Mouse (Mus musculus) WW6 (cell line): ENCODE results near the gene Cchcr1.

ENCODE experiments used
- DNase-seq: peaks from one replicate; pipeline ENCODE4 v3.0.0-alpha.2; 2013; ENCODE audit warnings: low read depth, low spot score

Gene Cchcr1

DNA sequence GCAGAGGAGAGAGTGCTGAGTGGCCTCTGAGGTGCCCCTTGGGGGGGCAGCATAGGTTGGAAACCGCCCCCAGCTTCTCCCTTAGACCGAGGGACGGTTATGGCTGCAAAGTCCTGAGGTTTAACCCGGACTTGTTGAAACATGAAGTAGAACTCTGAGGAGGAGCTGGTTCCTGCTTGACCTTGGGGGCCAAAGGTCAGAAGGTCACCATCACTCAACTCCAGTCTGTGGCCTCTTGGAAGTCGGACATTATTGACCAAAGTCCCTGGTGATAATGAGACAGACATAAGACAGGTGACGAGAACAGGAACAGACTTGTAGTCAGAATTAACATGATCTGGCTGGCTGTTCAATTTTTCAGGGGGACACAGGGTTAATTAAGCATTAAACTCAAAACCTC lies 2.1 kb upstream of the Cchcr1 start:
- DNase-seq: no peak

GRCm38 (mm10) chr17:35515911-35516640 lies 824 bp upstream of the Cchcr1 start:
- no peak for DNase-seq

DNA sequence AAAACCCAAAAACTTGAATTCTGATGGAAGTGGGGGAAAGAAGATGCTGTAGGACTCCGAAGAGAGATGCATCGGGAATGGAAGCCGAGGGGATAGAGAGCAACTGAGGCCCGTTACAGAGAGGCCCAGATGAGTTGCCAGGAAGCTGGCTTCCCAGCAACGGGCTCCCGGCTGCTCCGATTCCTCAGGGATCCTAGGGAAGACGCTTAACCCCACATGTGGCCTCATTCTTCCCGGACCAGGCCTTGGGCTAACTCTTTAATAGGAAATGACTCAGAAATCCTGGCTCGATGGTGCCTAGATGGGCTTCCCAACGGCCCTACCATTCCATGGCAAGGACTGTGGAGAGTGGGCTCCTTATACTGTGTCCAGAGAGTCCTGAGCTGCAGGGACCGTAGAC lies 626 bp downstream of the Cchcr1 start:
- no peak for DNase-seq

- DNase-seq: no peak
Measured at GRCm38 (mm10) chr17:35524354-35524753, 7.5 kb downstream of the Cchcr1 start.

GRCm38 (mm10) chr17:35526644-35527043 lies 9.7 kb downstream of the Cchcr1 start:
- no peak for DNase-seq

- DNase-seq: no peak
Measured at GRCm38 (mm10) chr17:35532360-35532759, 15.5 kb downstream of the Cchcr1 start.

GRCm38 (mm10) chr17:35532901-35533300 lies 16.0 kb downstream of the Cchcr1 start, which contains the start of gene Psors1c2:
Gene Psors1c2 (plus strand): TSS chr17:35533201.
- DNase-seq: no peak

DNA sequence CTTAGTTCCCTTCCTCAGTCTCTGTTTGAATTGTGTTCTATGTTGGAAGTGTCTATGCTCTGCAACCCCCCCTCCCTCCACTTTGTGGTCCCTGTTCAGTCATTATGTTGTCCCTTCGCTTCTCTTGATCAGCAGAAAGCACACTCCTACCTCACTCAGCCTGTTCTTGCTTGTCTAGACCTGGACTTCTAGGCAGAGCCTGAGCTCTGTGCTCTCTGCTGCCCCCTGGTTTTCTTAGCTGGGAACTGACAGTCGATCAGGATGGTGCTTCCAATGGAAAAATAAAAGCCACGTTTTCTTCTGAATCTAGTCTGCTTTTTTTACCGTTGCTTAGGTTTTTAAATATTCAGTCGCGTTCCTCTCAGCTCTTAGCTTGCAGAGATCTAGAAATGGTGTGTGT lies 17.4 kb downstream of the Cchcr1 start:
- no peak for DNase-seq

DNA sequence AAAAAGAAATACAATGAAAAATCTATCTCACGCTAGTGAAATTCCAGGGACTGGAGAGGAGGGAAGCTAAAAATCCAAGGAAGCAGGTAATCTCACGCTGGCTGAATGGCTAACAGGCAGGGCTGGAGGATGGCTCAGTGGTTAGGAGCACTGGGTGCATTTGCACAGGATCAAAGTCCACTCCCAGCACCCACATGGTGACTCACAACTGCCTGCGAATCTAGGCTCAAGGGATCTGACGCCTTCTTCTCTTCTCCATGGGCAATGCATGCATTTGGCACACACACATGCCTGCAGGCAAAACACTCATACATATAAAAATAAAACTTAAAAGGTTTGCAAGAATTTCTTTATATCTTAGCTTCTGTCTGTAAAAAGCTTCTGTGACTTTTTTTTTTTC lies 20.5 kb downstream of the Cchcr1 start:
- DNase-seq: no peak

GRCm38 (mm10) chr17:35538476-35538875 lies 21.6 kb downstream of the Cchcr1 start:
- DNase-seq: no peak

- no peak for DNase-seq
Measured at GRCm38 (mm10) chr17:35539540-35539939, 22.6 kb downstream of the Cchcr1 start.

DNA sequence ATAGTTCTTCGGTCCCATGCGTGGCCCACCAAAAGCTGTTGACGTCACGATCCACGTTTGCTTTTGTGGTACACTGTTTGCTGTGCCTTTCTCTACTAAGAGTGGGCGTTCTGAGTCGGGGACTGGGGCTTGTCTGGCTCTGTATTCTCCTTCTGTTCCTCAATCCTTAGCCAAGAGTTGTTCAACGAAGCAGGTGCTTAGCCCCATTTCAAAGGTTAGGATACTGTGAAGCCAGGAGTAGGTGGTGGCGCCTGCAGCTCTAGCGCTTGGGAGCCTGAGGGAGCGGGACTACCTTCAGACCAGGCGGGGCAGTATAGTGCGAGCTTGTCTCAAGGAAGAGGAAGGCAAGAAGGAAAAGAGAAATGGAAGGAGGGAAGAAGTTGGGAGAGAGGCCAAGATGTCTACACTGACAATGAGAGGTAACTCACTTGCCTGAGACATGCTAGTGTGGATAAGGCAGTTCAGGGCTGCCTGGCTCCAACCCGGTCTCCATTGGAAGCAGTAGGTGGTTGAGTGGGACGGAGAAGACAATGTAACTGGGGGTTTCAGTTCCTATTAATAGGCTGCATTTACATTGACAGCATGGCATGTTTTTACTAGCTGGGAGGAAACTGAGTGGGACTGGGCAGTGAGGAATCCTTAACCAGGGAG lies 26.0 kb downstream of the Cchcr1 start:
- no peak for DNase-seq

DNA sequence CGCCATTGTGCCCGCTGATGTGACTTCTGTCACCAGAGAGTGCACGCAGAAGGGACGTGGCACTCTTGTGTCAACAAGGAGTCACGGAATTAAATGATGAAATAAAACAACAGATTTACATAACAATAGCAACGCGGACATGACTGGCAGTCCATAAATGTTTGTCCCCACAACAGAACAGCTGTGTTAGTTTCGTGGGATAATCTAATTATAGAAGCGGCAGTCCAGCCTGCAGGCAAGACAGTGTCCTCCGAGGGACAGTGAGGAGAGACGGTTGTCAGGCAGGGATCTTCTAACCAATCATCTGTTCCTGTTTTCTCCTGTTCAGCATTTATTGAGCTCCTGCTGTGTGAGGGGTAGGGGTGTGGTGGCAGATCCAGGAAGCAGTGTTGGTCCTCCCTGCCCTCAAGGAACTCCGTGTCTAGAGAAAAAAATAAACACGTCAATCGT lies 26.5 kb downstream of the Cchcr1 start:
- no peak for DNase-seq

DNA sequence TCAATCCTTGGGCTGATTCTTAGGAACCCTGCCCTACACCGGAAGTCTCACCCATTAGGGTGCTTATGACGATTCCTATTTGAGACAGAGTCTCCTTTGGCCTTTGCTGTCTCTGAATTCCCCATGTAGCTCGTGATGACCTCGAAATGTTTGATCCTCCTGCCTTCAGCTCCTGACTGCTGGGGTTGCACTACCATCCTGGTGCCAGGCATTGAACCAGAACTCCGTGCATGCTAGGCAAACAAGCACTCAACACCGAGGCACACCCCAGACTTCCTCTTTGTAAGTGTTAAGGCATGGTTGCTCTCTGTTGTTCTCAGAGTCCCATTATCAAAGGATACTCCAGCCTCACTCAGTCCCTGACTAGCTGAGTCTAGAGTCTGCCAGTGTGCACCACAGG lies 27.1 kb downstream of the Cchcr1 start:
- DNase-seq: no peak

DNA sequence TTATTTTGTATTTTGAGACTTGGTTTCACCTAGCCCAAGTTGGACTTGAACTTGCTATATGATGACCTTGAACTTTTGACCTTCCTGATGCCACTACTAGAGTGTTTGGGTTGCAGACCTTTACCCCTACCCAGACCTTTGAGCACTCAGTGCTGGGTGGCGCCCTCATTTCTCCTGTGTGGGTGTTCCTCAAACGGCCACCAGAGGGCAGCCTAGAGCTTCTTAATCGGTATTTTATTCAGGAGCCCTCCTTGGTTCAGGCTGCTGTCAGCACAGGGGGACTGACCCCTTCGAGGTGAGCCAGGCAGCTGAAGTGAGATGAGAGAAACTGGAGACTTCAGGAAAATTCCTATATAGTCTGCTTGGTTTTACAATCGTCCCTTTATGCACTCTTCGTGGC lies 27.8 kb downstream of the Cchcr1 start:
- no peak for DNase-seq

GRCm38 (mm10) chr17:35547465-35547864 lies 30.6 kb downstream of the Cchcr1 start:
- no peak for DNase-seq

DNA sequence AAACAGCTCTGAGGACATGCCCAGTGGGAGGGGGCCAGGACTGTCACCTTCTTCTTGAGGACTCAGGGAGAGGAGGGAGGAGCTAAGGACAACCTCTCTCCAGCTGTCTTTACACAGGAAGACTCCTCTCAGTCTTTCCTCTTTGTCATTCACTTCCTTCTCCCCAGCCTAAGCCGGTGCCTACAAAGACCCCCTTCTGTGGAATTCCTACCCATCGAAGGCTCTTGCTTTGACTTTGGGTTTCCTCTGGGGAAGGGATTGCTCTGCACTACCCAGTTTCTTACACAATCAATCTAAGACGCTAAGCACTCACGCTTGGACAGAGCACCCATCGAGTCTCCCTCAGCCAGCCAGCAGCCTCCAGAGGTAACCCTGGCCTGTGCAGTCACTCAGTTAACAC lies 31.7 kb downstream of the Cchcr1 start:
- no peak for DNase-seq

GRCm38 (mm10) chr17:35549437-35550142 lies 32.7 kb downstream of the Cchcr1 start:
- DNase-seq: no peak

GRCm38 (mm10) chr17:35550143-35550494 lies 33.2 kb downstream of the Cchcr1 start:
- DNase-seq: no peak

DNA sequence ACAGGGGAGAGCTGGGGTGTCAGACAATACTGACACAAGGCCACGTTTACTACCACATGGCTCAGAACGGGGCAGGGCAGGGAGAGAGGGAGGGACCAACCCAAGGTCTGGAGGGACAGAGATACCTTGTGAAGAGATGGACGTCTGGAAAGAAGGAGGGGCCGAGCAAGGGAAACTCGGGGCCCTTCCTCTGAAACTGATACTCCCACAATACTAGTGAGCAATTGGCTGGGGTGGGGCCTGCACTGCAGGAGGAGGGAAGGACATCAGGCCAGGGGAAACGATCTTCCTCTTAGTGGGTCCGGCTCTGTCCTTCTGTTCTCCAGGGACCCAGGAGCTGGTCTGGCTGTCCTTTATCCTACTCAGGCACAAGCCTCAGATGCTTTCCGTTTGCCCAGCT lies 34.0 kb downstream of the Cchcr1 start:
- no peak for DNase-seq

- no peak for DNase-seq
Measured at GRCm38 (mm10) chr17:35551881-35552414, 35.0 kb downstream of the Cchcr1 start, which contains the start of gene Cdsn. Gene Cdsn (plus strand): TSS chr17:35552128.

GRCm38 (mm10) chr17:35554321-35554720 lies 37.4 kb downstream of the Cchcr1 start:
- no peak for DNase-seq
